Mouse (Mus musculus) heart, postnatal 0 days (tissue): ENCODE data around the gene Abca7. TPM values are rescaled to one million over a fixed set of nuclear protein-coding genes. Genes with fewer than 3 reads are reported as not detected.
A peak's percentile ranks its signal among the peaks of the same experiment; 100 is the strongest.

Source experiments
- ATAC-seq: fragments of 200-750 bp; cut with Nextera tagmentation; 2 replicates; pipeline ENCODE4 v1.8.0; 2017; ENCODE audit warnings: low read depth, moderate number of reproducible peaks, moderate library complexity; ENCODE audit not compliant: insufficient read depth
- DNase-seq: peaks from one replicate; pipeline ENCODE4 v3.0.0-alpha.2; 2016; ENCODE audit warnings: low spot score
- H3K27ac ChIP-seq: fragments of 300-500 bp; sonication (generic); 2 replicates; pipeline ENCODE4 v1.5.1; 2014; ENCODE audit warnings: low read depth, mild to moderate bottlenecking
- H3K27me3 ChIP-seq: fragments of 300-500 bp; sonication (generic); 2 replicates; pipeline ENCODE4 v1.6.1; 2014; ENCODE audit warnings: low read length, mixed read lengths; ENCODE audit not compliant: control insufficient read depth, insufficient read depth
- H3K36me3 ChIP-seq: fragments of 300-500 bp; sonication (generic); replicated peaks from 2 replicates; pipeline ENCODE4 v1.6.1; 2014; ENCODE audit warnings: low read length, mixed read lengths; ENCODE audit not compliant: control insufficient read depth, insufficient read depth
- H3K4me1 ChIP-seq: fragments of 300-500 bp; sonication (generic); 2 replicates; pipeline ENCODE4 v1.6.1; 2014; ENCODE audit warnings: antibody characterized with exemption; ENCODE audit not compliant: control insufficient read depth, insufficient read depth
- H3K4me2 ChIP-seq: fragments of 300-500 bp; sonication (generic); 2 replicates; pipeline ENCODE4 v1.6.1; 2014; ENCODE audit warnings: low read depth, mild to moderate bottlenecking, low read length, moderate library complexity
- H3K4me3 ChIP-seq: fragments of 300-500 bp; sonication (generic); 2 replicates; pipeline ENCODE4 v1.5.1; 2014; ENCODE audit warnings: low read depth, low read length
- H3K9ac ChIP-seq: fragments of 300-500 bp; sonication (generic); replicated peaks from 2 replicates; pipeline ENCODE4 v1.6.1; 2014; ENCODE audit warnings: low read depth, low read length, mixed read lengths
- H3K9me3 ChIP-seq: fragments of 300-500 bp; sonication (generic); replicated peaks from 2 replicates; pipeline ENCODE4 v1.6.1; 2016; ENCODE audit warnings: low read length; ENCODE audit not compliant: control insufficient read depth
- CTCF ChIP-seq: IDR thresholded peaks from 2 replicates; pipeline ENCODE4 v1.5.1; 2016; ENCODE audit warnings: antibody characterized with exemption, control low read depth, low read depth
- EP300 ChIP-seq: IDR thresholded peaks from 2 replicates; pipeline ENCODE4 v1.6.1; 2016; ENCODE audit warnings: antibody characterized with exemption, low read depth
- WGBS: fragments of 180-500 bp; shearing (Covaris S2); extraction: QIAGEN DNeasy Blood & Tissue Kit; methylation state at CpG from one replicate; pipeline ENCODE4 v1.1.7; 2014; 5-methylcytosine and 5-hydroxymethylcytosine counted together
- polyA plus RNA-seq: library from polyadenylated mRNA; unstranded; fragments of >200 nt; fragmentation: Nextera tagmentation; extraction: Ambion mirVana; gene quantifications from 2 replicates; pipeline ENCODE4 v1.2.1, GENCODE M21; 2015
- total RNA-seq: library from RNA; depleted of rRNA; stranded (reverse); fragments of >200 nt; gene quantifications from 2 replicates; pipeline ENCODE4 v1.2.3, GENCODE M21; 2014; ENCODE audit warnings: low replicate concordance

Abca7 gene
- total and polyA plus RNA-seq, 2 experiments from 2014 or later = 1.9 to 11.4 TPM

DNA sequence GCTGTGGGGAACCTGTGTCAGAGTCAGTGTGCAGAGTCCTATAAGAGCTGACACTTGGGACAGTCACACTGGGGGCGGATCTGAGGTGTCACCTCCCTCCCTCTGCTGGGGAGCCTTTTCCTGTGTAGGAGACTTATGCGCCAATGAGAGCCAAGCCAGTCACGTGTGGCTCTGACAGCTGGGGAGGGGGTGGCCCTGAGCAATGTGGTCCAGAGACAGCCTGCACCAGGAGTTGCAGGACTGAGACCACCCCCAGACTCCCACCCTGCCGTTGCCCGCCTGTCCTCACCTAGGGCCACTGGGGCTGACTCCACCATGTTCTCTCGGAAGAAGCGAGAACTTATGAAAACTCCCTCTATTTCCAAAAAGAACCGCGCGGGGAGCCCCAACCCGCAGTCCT is 20.2 kb downstream of the Abca7 start, which contains the start of gene Arhgap45:
Gene Arhgap45 (plus strand): TSS at position 143 of the 400 bp plus-strand sequence.
- Histone ChIP-seq H3K4me2 (no peak within 1 kb of the TSS; the same call in 1 of the 2 replicates), H3K9ac (0 out of 2 replicates have a peak within 1 kb of the TSS, but pooled peaks have one; percentile 1), H3K27me3 (peaks cover 22% of the 10 kb centered on the region), H3K4me1 (no peaks in the 10 kb centered on the region), H3K27ac (peak within 1 kb of the TSS; percentile 43; the same call in 1 of the 2 replicates), H3K4me3 (peak within 1 kb of the TSS; percentile 33; the same call in 1 of the 2 replicates), H3K9me3 (no peaks in the 10 kb centered on the region), H3K36me3 (peaks cover 17% of the 10 kb centered on the region; the same call in 1 of the 2 replicates)
- whole genome bisulfite sequencing = 68% methylated on average over 11 of the region's 11 CpGs
- no peak for ATAC-seq
- DNase-seq = no peak
- no peak for TF ChIP-seq CTCF
- no peak for TF ChIP-seq EP300

DNA sequence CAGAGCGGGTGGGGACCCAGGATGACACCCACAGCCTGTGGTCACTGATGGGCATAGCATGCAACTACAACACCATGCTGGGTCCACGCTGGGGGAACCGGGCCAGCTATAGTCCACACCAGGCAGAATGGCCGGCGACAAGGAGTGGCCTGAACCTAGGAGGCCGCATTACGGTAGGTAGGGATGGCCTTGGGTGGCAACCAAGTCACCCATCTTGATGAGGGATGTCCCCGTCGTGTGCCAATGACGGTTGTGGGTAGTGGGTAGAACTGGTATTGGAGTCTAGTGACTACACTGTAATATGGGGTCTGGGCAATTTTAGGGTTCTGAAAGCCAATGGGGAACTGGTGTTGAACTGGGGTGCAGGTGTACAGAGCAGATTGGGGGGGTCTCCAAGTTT is 20.6 kb downstream of the Abca7 start:
- 83% methylated on average over 10 of the region's 10 CpGs for WGBS
- TF ChIP-seq EP300 (no peak), CTCF (no peak)
- no peak overlapping the region for H3K9ac ChIP-seq

DNA sequence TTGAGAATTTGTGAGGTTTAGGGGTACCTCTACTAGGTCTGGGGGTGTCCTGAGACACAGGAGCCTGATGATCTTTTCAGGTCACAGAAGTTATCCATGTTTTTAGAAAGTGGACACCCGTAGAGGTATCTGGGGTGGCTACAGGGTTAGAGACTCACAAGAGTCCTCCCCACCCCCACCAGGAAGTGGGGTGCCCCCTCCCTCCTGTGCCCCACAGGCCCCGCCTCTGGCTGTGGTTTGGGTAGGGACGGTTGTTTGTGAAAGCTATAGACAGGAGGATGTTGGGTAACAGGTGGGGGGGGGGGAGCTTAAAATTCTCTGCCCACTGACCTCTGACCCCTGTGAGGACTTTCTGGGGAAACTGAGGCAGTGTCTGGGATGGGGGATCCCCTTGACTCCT is 21.1 kb downstream of the Abca7 start:
- peak overlapping the region; percentile 26; the same call in 1 of the 2 replicates for H3K4me2 ChIP-seq
- TF ChIP-seq EP300 (no peak), CTCF (no peak)
- no peaks in the 10 kb centered on the region for H3K4me1 ChIP-seq
- H3K36me3 ChIP-seq = 0 out of 2 replicates have a peak, but pooled peaks cover 10% of the 10 kb centered on the region
- no peak for ATAC-seq
- H3K9me3 ChIP-seq = no peaks in the 10 kb centered on the region
- H3K9ac ChIP-seq = no peak overlapping the region
- DNase-seq = no peak
- peaks cover 22% of the 10 kb centered on the region for H3K27me3 ChIP-seq
- WGBS = 82% methylated on average over 3 of the region's 3 CpGs
- peak overlapping the region; percentile 33; the same call in 1 of the 2 replicates for H3K4me3 ChIP-seq
- H3K27ac ChIP-seq = 0 out of 2 replicates have a peak overlapping the region, but pooled peaks have one; percentile 43

More for the DNA sequence above, 20.6 kb downstream of the Abca7 start:
- 0 out of 2 replicates have a peak, but pooled peaks cover 13% of the 10 kb centered on the region for H3K36me3 ChIP-seq
- H3K4me1 ChIP-seq = no peaks in the 10 kb centered on the region
- no peak for ATAC-seq
- peak overlapping the region; percentile 43; the same call in 1 of the 2 replicates for H3K27ac ChIP-seq
- H3K27me3 ChIP-seq = peaks cover 22% of the 10 kb centered on the region
- no peak for DNase-seq
- no peak overlapping the region; the same call in 1 of the 2 replicates for H3K4me2 ChIP-seq
- no peaks in the 10 kb centered on the region for H3K9me3 ChIP-seq
- H3K4me3 ChIP-seq = peak overlapping the region; percentile 33; the same call in 1 of the 2 replicates

DNA sequence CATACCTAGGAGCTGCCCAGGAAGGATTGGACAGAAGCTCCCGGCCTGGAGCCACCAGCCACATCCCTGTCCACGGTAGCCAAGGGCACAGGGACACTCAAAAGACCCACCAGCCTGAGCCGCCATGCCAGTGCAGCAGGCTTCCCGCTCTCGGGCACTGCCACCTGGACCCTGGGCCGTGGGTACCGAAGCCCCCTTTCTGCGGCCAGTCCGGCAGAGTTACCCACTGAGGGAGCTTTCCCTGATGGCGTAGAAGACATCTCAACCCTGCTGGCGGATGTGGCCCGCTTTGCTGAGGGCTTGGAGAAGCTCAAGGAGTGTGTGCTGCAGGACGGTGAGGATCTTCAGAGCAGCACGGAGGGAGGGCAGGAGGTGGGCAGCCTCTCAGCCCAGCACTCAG is 21.5 kb downstream of the Abca7 start:
- WGBS = 79% methylated on average over 14 of the region's 14 CpGs
- peak overlapping the region; percentile 26; the same call in 1 of the 2 replicates for H3K4me2 ChIP-seq

DNA sequence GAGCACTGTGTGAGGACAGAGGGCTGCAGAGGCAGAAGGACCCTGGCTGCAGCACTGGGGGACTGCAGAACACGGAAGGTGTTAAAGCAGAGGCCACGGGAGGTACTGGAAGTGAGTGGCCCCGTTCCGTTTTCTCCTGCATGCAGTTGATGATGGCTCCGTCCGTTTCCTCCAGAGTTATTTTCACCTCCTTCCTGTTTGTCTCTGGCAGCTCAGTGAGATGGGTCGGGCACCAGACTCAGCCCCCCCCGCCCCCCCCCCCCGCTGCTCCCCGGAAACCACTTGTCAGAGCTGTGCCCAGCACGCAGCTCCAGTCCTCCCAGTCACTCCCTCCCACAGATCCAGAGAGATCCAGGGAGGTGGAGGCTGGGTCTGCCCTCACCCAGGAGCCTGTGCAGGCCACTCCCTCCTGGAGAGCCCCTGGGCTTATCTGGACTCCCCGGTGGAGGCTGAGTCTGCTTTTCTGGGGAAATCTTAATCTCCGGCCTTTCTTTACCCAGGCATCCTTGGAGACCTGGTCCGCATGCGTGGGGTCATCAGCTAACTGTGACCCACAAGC is 22.5 kb downstream of the Abca7 start:
- 4% methylated on average over 15 of the region's 15 CpGs for WGBS
- peak; percentile 29; the same call in 1 of the 2 replicates for ATAC-seq

More for the DNA sequence above, 21.5 kb downstream of the Abca7 start:
- H3K36me3 ChIP-seq = 0 out of 2 replicates have a peak, but pooled peaks cover 9% of the 10 kb centered on the region
- ATAC-seq = no peak
- H3K9ac ChIP-seq = no peak overlapping the region
- no peaks in the 10 kb centered on the region for H3K9me3 ChIP-seq
- TF ChIP-seq EP300 = no peak
- TF ChIP-seq CTCF = no peak
- peak overlapping the region; percentile 33; the same call in 1 of the 2 replicates for H3K4me3 ChIP-seq
- H3K4me1 ChIP-seq = no peaks in the 10 kb centered on the region
- no peak for DNase-seq
- peak overlapping the region; percentile 59; the same call in 1 of the 2 replicates for H3K27ac ChIP-seq
- peaks cover 22% of the 10 kb centered on the region for H3K27me3 ChIP-seq

More for the DNA sequence above, 22.5 kb downstream of the Abca7 start:
- Histone ChIP-seq H3K4me1 (no peaks in the 10 kb centered on the region), H3K9ac (peak overlapping the region; percentile 25; the same call in 1 of the 2 replicates), H3K9me3 (no peaks in the 10 kb centered on the region), H3K27me3 (peaks cover 14% of the 10 kb centered on the region), H3K27ac (peak overlapping the region; percentile 44), H3K4me3 (peak overlapping the region; percentile 22; the same call in 1 of the 2 replicates), H3K4me2 (peak overlapping the region; percentile 47), H3K36me3 (0 out of 2 replicates have a peak, but pooled peaks cover 1% of the 10 kb centered on the region)
- peak; percentile 40 for DNase-seq
- no peak for TF ChIP-seq CTCF
- TF ChIP-seq EP300 = no peak
